Mouse (Mus musculus) ES-E14 (cell line): ENCODE results near the gene Gm17018. TPM values are rescaled to one million over a fixed set of nuclear protein-coding genes. Genes with fewer than 3 reads are reported as not detected.

Experiments used
- DNase-seq: peaks from one replicate; pipeline ENCODE4 v3.0.0-alpha.2; 2013; ENCODE audit warnings: low read depth, low spot score
- H3K27ac ChIP-seq: 2 replicates; pipeline ENCODE4 v1.5.1; 2012; ENCODE audit warnings: low read depth, mild to moderate bottlenecking, low read length, moderate library complexity, mixed read lengths; ENCODE audit not compliant: poor library complexity, insufficient read depth, severe bottlenecking
- H3K36me3 ChIP-seq: 2 replicates; pipeline ENCODE4 v1.6.1; 2012; ENCODE audit warnings: mild to moderate bottlenecking, low read length, moderate library complexity, mixed read lengths; ENCODE audit not compliant: control insufficient read depth, poor library complexity, insufficient read depth, severe bottlenecking
- H3K4me1 ChIP-seq, 2 experiments: fragments of 150-350 bp in 1 of 2; sonication (generic) in 1 of 2; 2 replicates each; pipeline ENCODE4 v1.6.1; 2012; ENCODE audit warnings: low read length in 2 of 2, mild to moderate bottlenecking in 1 of 2, mixed read lengths in 1 of 2; ENCODE audit not compliant: control insufficient read depth in 2 of 2, insufficient read depth in 2 of 2, poor library complexity in 1 of 2
- H3K4me3 ChIP-seq, 2 experiments: fragments of 150-350 bp in 1 of 2; sonication (generic) in 1 of 2; 2 replicates each; pipeline ENCODE4 v1.5.1; 2012; ENCODE audit warnings: low read length in 2 of 2, low read depth in 1 of 2, mild to moderate bottlenecking in 1 of 2, mixed read lengths in 1 of 2; ENCODE audit not compliant: insufficient read depth in 1 of 2, poor library complexity in 1 of 2, severe bottlenecking in 1 of 2
- H3K9ac ChIP-seq: 2 replicates; pipeline ENCODE4 v1.6.1; 2012; ENCODE audit warnings: low read depth, mild to moderate bottlenecking, low read length, mixed read lengths; ENCODE audit not compliant: poor library complexity, insufficient read depth, severe bottlenecking
- H3K9me3 ChIP-seq: fragments of 150-350 bp; sonication (generic); 2 replicates; pipeline ENCODE4 v1.6.1; 2012; ENCODE audit warnings: low read depth, mild to moderate bottlenecking, low read length; ENCODE audit not compliant: control insufficient read depth, insufficient read depth
- CHD2 ChIP-seq: IDR thresholded peaks from 2 replicates; pipeline ENCODE4 v1.6.1; 2014; ENCODE audit warnings: mild to moderate bottlenecking, low read depth, low read length, inconsistent platforms
- HCFC1 ChIP-seq: IDR thresholded peaks from 2 replicates; pipeline ENCODE4 v1.6.1; 2012; ENCODE audit warnings: low read length, inconsistent platforms, borderline replicate concordance; ENCODE audit not compliant: insufficient read depth
- MAFK ChIP-seq: IDR thresholded peaks from 2 replicates; pipeline ENCODE4 v1.6.1; 2014; ENCODE audit warnings: mild to moderate bottlenecking, low read depth, low read length, inconsistent platforms; ENCODE audit not compliant: insufficient read depth
- ZC3H11A ChIP-seq: IDR thresholded peaks from 2 replicates; pipeline ENCODE4 v1.6.1; 2012; ENCODE audit warnings: low read depth, mild to moderate bottlenecking, inconsistent platforms, low read length, borderline replicate concordance
- ZNF384 ChIP-seq: IDR thresholded peaks from 2 replicates; pipeline ENCODE4 v1.6.1; 2012; ENCODE audit warnings: low read depth, low read length, inconsistent platforms
- in situ Hi-C, 2 experiments: fragments of 600-800 bp; cut with MboI; formaldehyde crosslinking; loops; one replicate each; pipeline ENCODE4 v1.15.1; 2025; ENCODE audit warnings: low sequenced_read_pairs in 2 of 2, inconsistent platforms in 1 of 2; ENCODE audit not compliant: unreplicated experiment in 2 of 2
- total RNA-seq: library from RNA; depleted of rRNA; stranded (reverse); fragments of 300-350 nt; gene quantifications from 2 replicates; pipeline ENCODE4 v1.2.3, GENCODE M21; 2012

The Gm17018 gene
- total RNA-seq, 1 experiment: 15.0 TPM

DNA sequence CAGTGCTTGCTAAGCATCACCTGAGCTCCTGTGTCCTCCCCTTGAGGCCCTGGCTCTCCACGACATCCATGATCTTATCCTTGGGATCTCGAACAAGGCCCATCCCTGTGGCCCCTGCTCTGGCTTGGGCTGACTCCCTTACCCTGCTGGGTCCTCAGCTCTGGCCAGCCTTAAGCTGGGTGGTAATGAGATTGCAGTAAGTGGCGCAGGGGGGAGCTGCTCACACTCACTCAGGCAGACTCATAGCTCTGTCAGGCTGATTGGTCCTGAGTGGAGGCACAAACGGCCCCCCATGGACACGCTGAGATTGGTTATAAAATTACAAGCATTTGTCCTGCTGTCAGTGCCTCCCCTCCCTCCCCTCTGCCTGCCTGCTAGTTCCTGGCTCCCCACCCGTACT lies 24.5 kb upstream of the Gm17018 start:
- no peak overlapping the region for H3K4me3 ChIP-seq
- no peak overlapping the region for H3K9ac ChIP-seq
- no peaks in the 10 kb centered on the region for H3K36me3 ChIP-seq
- H3K27ac ChIP-seq: no peak overlapping the region
- TF ChIP-seq CHD2 (no peak), HCFC1 (no peak), MAFK (no peak), ZC3H11A (no peak), ZNF384 (no peak)
- H3K4me1 ChIP-seq: peaks cover 0 to 2% of the 10 kb centered on the region in 2 experiments; a peak in 1 of 4 replicates
- DNase-seq: no peak
- no peaks in the 10 kb centered on the region for H3K9me3 ChIP-seq
- in situ Hi-C loops: no loop called here

DNA sequence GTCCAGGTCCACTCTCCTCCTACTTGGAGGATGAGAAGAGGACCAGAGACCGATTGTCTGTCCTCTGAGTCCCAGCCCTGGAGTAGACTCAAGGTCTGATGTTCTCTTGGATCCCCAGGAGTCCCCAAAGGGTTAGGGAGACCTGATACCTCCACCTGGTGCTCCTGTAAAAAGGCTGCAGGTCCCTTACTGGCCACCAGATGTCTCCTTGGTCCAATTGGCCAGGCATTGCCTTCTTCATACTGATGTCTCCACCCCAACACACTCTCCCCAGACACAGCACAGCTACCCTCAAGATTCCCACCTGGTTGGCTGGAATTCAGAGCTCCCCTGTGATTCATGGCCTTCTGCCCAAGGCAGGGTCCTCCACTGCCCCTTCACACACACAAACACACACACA lies 22.9 kb upstream of the Gm17018 start:
- H3K4me3 ChIP-seq: no peak overlapping the region
- H3K4me1 ChIP-seq: peaks cover 0 to 2% of the 10 kb centered on the region in 2 experiments; a peak in 1 of 4 replicates
- H3K27ac ChIP-seq: no peak overlapping the region
- H3K9me3 ChIP-seq: no peaks in the 10 kb centered on the region
- no peaks in the 10 kb centered on the region for H3K36me3 ChIP-seq
- H3K9ac ChIP-seq: no peak overlapping the region
- in situ Hi-C loops: no loop called here
- TF ChIP-seq MAFK (no peak), HCFC1 (no peak), CHD2 (no peak), ZNF384 (no peak), ZC3H11A (no peak)
- peak; percentile 43 for DNase-seq

DNA sequence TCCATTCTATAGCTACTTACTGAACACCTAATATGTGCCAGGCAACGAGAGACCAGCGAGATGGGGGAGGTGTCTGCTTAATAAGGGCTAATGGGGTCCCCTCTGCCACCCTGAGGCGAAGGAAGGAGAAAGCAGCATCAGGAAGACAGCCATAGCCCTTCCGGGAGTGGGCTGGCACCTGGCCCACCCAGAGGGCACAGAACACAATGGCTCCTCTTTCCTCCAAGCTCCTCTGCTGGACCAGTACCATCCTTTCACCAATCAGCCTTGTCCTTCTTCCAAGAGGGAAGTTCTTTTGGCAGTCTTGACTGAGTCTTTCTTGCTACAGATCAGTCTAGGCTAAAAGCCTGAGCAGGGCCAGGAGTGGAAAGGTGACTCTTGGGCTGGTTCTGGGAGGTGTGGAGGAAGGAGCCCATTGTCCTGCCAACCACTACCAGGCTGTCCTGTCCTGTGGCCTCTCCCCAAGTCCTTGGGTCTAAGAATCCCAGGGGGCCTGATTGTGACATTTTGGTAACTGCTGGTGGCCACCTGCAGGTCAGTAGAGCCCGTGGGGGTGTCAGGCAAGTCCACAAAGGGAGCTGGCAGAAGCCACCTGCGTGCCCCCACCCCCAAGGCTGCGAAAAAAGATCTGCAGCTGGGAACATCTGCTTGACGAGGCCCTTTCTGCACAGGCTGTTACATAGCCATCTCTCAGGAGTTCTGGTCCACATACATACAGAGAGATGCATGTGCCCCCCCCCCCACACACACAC lies 19.6 kb upstream of the Gm17018 start:
- TF ChIP-seq CHD2 (no peak), ZNF384 (no peak), HCFC1 (no peak), ZC3H11A (no peak), MAFK (no peak)
- DNase-seq: no peak
- Histone ChIP-seq H3K9me3 (no peaks in the 10 kb centered on the region), H3K4me3 (peak overlapping the region; percentile 46 to 67; a peak in 3 of 4 replicates), H3K9ac (no peak overlapping the region), H3K27ac (no peak overlapping the region), H3K36me3 (no peaks in the 10 kb centered on the region), H3K4me1 (peaks cover 0 to 2% of the 10 kb centered on the region in 2 experiments; a peak in 1 of 4 replicates)
- in situ Hi-C loops: loop anchor here in 1 of 2 experiments (10.0 kb wide), 1 partner anchor 316 kb away; no protein-coding TSS in a partner anchor

DNA sequence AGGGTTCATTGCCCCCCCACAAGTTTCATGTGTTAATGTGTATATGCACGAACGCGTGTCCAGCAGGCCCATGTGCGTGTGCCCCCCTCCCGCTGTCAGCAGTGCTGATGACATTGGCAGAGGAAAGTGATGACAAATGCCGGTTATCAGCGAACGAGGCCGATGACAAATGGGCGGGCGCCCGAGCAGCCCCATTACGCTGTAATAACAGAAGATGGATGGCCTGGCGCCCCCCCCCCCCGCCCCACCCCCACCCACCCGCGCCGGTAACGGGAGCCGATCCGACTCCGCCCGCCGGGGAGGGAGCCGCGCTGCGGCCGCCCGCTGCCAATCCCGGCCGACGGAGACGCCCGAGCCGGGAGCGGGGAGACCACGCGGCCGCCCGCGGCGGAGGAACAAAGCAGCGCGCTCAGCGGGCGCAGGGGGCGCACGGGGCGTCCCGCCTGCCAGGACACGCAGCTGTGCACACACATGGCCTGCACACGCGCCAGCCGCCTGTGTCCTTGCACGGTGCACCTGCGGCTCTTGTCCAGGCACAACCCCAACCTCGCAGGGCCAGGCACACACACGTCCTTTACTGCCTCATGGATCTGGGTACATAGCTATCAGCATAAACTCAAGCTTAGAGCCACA lies 18.9 kb upstream of the Gm17018 start:
- TF ChIP-seq ZC3H11A: no peak
- peak; percentile 10; the same call in 1 of the 2 replicates for TF ChIP-seq HCFC1
- no peak for DNase-seq
- Histone ChIP-seq H3K9ac (peak overlapping the region; percentile 58), H3K4me3 (peak overlapping the region; percentile 46 to 67), H3K4me1 (peaks cover 0 to 2% of the 10 kb centered on the region in 2 experiments; a peak in 1 of 4 replicates), H3K36me3 (no peaks in the 10 kb centered on the region), H3K9me3 (no peaks in the 10 kb centered on the region), H3K27ac (no peak overlapping the region)
- in situ Hi-C loops: loop anchor here in 1 of 2 experiments (10.0 kb wide), 1 partner anchor 317 kb away; no protein-coding TSS in a partner anchor
